In genomic region chr14:54553454-54553974, GRCm38 (mm10) we compare ENCODE assay signal across 8 mouse cellular contexts. TPM values are rescaled to one million over a fixed set of nuclear protein-coding genes. Genes with fewer than 3 reads are reported as not detected.
DNase-seq lines count a peak whose midpoint lies in the region; ATAC-seq and TF ChIP-seq lines count a peak whose summit lies in the region.

No protein-coding gene starts in this region.

- H3K36me3 ChIP-seq in lung, embryonic 14.5 days (ENCODE audit: insufficient read depth): peaks cover 24% of the 10 kb centered on the region
- no peaks in the 10 kb centered on the region for H3K36me3 ChIP-seq in hindbrain, embryonic 11.5 days (ENCODE audit: control insufficient read depth, insufficient read depth, low read length)
- H3K36me3 ChIP-seq in liver, embryonic 12.5 days: peaks cover 38% of the 10 kb centered on the region
- 0 out of 2 replicates have a peak, but pooled peaks cover 2% of the 10 kb centered on the region for H3K36me3 ChIP-seq in small intestine, adult 2 months (ENCODE audit: control insufficient read depth, insufficient read depth, low read length)

- peak overlapping the region; percentile 93 for H3K4me2 ChIP-seq in lung, embryonic 14.5 days
- peak overlapping the region; percentile 89 for H3K4me2 ChIP-seq in hindbrain, embryonic 11.5 days (replicated peaks; ENCODE audit: low read depth, low read length)
- peak overlapping the region; percentile 91 for H3K4me2 ChIP-seq in liver, embryonic 12.5 days

- H3K4me3 ChIP-seq in lung, embryonic 14.5 days (ENCODE audit: low read depth, low read length): peak overlapping the region; percentile 61
- H3K4me3 ChIP-seq in brown adipose tissue, adult 24 weeks (ENCODE audit: insufficient read depth, low read depth, low read length): peak overlapping the region; percentile 87
- peak overlapping the region; percentile 62 for H3K4me3 ChIP-seq in hindbrain, embryonic 11.5 days (ENCODE audit: low read depth, low read length)
- H3K4me3 ChIP-seq in liver, embryonic 12.5 days: peak overlapping the region; percentile 69
- H3K4me3 ChIP-seq in small intestine, adult 2 months (ENCODE audit: low read depth, low read length): peak overlapping the region; percentile 72

- WGBS in lung, embryonic 14.5 days: 2% methylated on average over 21 of the region's 21 CpGs
- 6% methylated on average over 21 of the region's 21 CpGs for WGBS in hindbrain, embryonic 11.5 days
- WGBS in liver, embryonic 12.5 days (ENCODE audit: insufficient replicate concordance): 4% methylated on average over 21 of the region's 21 CpGs
- 2% methylated on average over 21 of the region's 21 CpGs for WGBS in small intestine, adult 2 months

- no peaks in the 10 kb centered on the region for H3K27me3 ChIP-seq in lung, embryonic 14.5 days (ENCODE audit: insufficient read depth, low read length)
- no peaks in the 10 kb centered on the region for H3K27me3 ChIP-seq in hindbrain, embryonic 11.5 days (ENCODE audit: control insufficient read depth, insufficient read depth, low read length)
- H3K27me3 ChIP-seq in liver, embryonic 12.5 days (replicated peaks): peaks cover 7% of the 10 kb centered on the region; the same call in 1 of the 2 replicates
- H3K27me3 ChIP-seq in small intestine, adult 2 months (ENCODE audit: control insufficient read depth, insufficient read depth, low read length): no peaks in the 10 kb centered on the region

- no peak for TF ChIP-seq CTCF in lung, embryonic 14.5 days (IDR thresholded peaks at IDR 0.05; ENCODE audit: low read depth)
- TF ChIP-seq CTCF in small intestine, adult 2 months (IDR thresholded peaks at IDR 0.05; ENCODE audit: extremely low read depth, insufficient read length, insufficient replicate concordance, low read depth, low read length): no peak

- peak overlapping the region; percentile 82 for H3K9ac ChIP-seq in lung, embryonic 14.5 days
- H3K9ac ChIP-seq in hindbrain, embryonic 11.5 days (ENCODE audit: low read depth, low read length): peak overlapping the region; percentile 72
- H3K9ac ChIP-seq in liver, embryonic 12.5 days: peak overlapping the region; percentile 90

- peaks cover 5% of the 10 kb centered on the region; the same call in 1 of the 2 replicates for H3K4me1 ChIP-seq in lung, embryonic 14.5 days (ENCODE audit: insufficient read depth)
- no peaks in the 10 kb centered on the region for H3K4me1 ChIP-seq in brown adipose tissue, adult 24 weeks (ENCODE audit: control insufficient read depth, insufficient read depth, insufficient read length, low read length)
- H3K4me1 ChIP-seq in hindbrain, embryonic 11.5 days (replicated peaks; ENCODE audit: control insufficient read depth, insufficient read depth, low read length): 0 out of 2 replicates have a peak, but pooled peaks cover 3% of the 10 kb centered on the region
- peaks cover 24% of the 10 kb centered on the region for H3K4me1 ChIP-seq in liver, embryonic 12.5 days
- H3K4me1 ChIP-seq in small intestine, adult 2 months (ENCODE audit: control insufficient read depth, insufficient read depth, insufficient read length, low read length): peaks cover 3% of the 10 kb centered on the region

- ATAC-seq in lung, embryonic 14.5 days (ENCODE audit: insufficient read depth): 0 out of 2 replicates have a peak, but pooled peaks have one; percentile 13
- ATAC-seq in hindbrain, embryonic 11.5 days (ENCODE audit: low FRiP score): no peak
- ATAC-seq in liver, embryonic 12.5 days: no peak

- peak overlapping the region; percentile 95 for H3K27ac ChIP-seq in lung, embryonic 14.5 days (ENCODE audit: low read depth)
- H3K27ac ChIP-seq in brown adipose tissue, adult 24 weeks (replicated peaks; ENCODE audit: low read depth, low read length): no peak overlapping the region
- H3K27ac ChIP-seq in hindbrain, embryonic 11.5 days (ENCODE audit: low read depth, low read length): peak overlapping the region; percentile 84; the same call in 1 of the 2 replicates
- peak overlapping the region; percentile 99 for H3K27ac ChIP-seq in liver, embryonic 12.5 days
- H3K27ac ChIP-seq in small intestine, adult 2 months (ENCODE audit: insufficient read depth, low read depth, low read length): peak overlapping the region; percentile 69

- TF ChIP-seq POLR2A in small intestine, adult 2 months (IDR thresholded peaks at IDR 0.05; ENCODE audit: low read depth, low read length): no peak

- DNase-seq in lung, embryonic 14.5 days: peak; percentile 61
- DNase-seq in lung, postnatal 14 days: no peak
- DNase-seq in hindbrain, embryonic 11.5 days (ENCODE audit: low spot score): peak; percentile 52
- DNase-seq in left cerebral cortex, adult 8-10 months (ENCODE audit: low spot score in 2 of 2): no peak
- no peak for DNase-seq in T-cell, adult 2 months (ENCODE audit: low spot score)

- no peaks in the 10 kb centered on the region for H3K9me3 ChIP-seq in lung, embryonic 14.5 days (ENCODE audit: low read depth, low read length)
- no peaks in the 10 kb centered on the region for H3K9me3 ChIP-seq in hindbrain, embryonic 11.5 days (ENCODE audit: control insufficient read depth, low read length)
- no peaks in the 10 kb centered on the region for H3K9me3 ChIP-seq in liver, embryonic 12.5 days (replicated peaks)

RNA-seq across cellular contexts. Expression of gene Haus4, which starts 0.9 kb away (rescaled TPM):
- polyA plus RNA-seq in lung, embryonic 14.5 days (2014; fragmentation: Nextera tagmentation; extraction: Ambion mirVana): 53.0 and 60.3 TPM in 2 replicates
- polyA plus RNA-seq in brown adipose tissue, adult 24 weeks (2012; ENCODE audit: insufficient read depth, insufficient read length, missing spikeins): 4.1 and 6.8 TPM in 2 replicates
- polyA plus RNA-seq in hindbrain, embryonic 11.5 days (2014; fragmentation: Nextera tagmentation; extraction: Ambion mirVana): 34.8 and 35.7 TPM in 2 replicates
- polyA plus RNA-seq in liver, embryonic 12.5 days (2016; fragmentation: Nextera tagmentation; extraction: Ambion mirVana): 49.3 and 52.0 TPM in 2 replicates
- 4.7 and 11.8 TPM in 2 replicates for polyA plus RNA-seq in small intestine, adult 2 months (2012; rRNA removed)
- 1 to 10 TPM; 3.0 to 4.7 (median 3.4) TPM for total RNA-seq in left cerebral cortex, adult 8-10 months (2022)

RNA-seq across cellular contexts. Expression of gene Ajuba, which starts 23.8 kb away (rescaled TPM):
- 37.8 and 43.6 TPM in 2 replicates for polyA plus RNA-seq in lung, embryonic 14.5 days (2014; fragmentation: Nextera tagmentation; extraction: Ambion mirVana)
- 3.1 and 5.6 TPM in 2 replicates for polyA plus RNA-seq in brown adipose tissue, adult 24 weeks (2012; ENCODE audit: insufficient read depth, insufficient read length, missing spikeins)
- 23.2 and 29.4 TPM in 2 replicates for polyA plus RNA-seq in hindbrain, embryonic 11.5 days (2014; fragmentation: Nextera tagmentation; extraction: Ambion mirVana)
- 10.4 and 12.7 TPM in 2 replicates for polyA plus RNA-seq in liver, embryonic 12.5 days (2016; fragmentation: Nextera tagmentation; extraction: Ambion mirVana)
- polyA plus RNA-seq in small intestine, adult 2 months (2012; rRNA removed): 2.6 and 3.0 TPM in 2 replicates
- 1 to 10 TPM; 1.3 to 2.4 (median 1.7) TPM for total RNA-seq in left cerebral cortex, adult 8-10 months (2022)

RNA-seq across cellular contexts. Expression of gene Prmt5, which starts 36.2 kb away (rescaled TPM):
- polyA plus RNA-seq in lung, embryonic 14.5 days (2014; fragmentation: Nextera tagmentation; extraction: Ambion mirVana): 88.2 and 96.5 TPM in 2 replicates
- 20.4 and 25.8 TPM in 2 replicates for polyA plus RNA-seq in brown adipose tissue, adult 24 weeks (2012; ENCODE audit: insufficient read depth, insufficient read length, missing spikeins)
- 115 and 120 TPM in 2 replicates for polyA plus RNA-seq in hindbrain, embryonic 11.5 days (2014; fragmentation: Nextera tagmentation; extraction: Ambion mirVana)
- polyA plus RNA-seq in liver, embryonic 12.5 days (2016; fragmentation: Nextera tagmentation; extraction: Ambion mirVana): 60.6 and 61.1 TPM in 2 replicates
- polyA plus RNA-seq in small intestine, adult 2 months (2012; rRNA removed): 5.8 and 9.8 TPM in 2 replicates
- total RNA-seq in left cerebral cortex, adult 8-10 months (2022): 10 to 100 TPM; 50.0 to 58.5 (median 55.0) TPM

RNA-seq across cellular contexts. Expression of gene 4931414P19Rik, which starts 52.3 kb away (rescaled TPM):
- 8.3 and 9.4 TPM in 2 replicates for polyA plus RNA-seq in lung, embryonic 14.5 days (2014; fragmentation: Nextera tagmentation; extraction: Ambion mirVana)
- polyA plus RNA-seq in brown adipose tissue, adult 24 weeks (2012; ENCODE audit: insufficient read depth, insufficient read length, missing spikeins): 2.6 and 5.2 TPM in 2 replicates
- polyA plus RNA-seq in hindbrain, embryonic 11.5 days (2014; fragmentation: Nextera tagmentation; extraction: Ambion mirVana): 6.2 and 6.9 TPM in 2 replicates
- polyA plus RNA-seq in liver, embryonic 12.5 days (2016; fragmentation: Nextera tagmentation; extraction: Ambion mirVana): 3.7 and 4.1 TPM in 2 replicates
- 2.3 and 5.6 TPM in 2 replicates for polyA plus RNA-seq in small intestine, adult 2 months (2012; rRNA removed)
- 1 to 10 TPM; 4.7 to 6.3 (median 5.7) TPM for total RNA-seq in left cerebral cortex, adult 8-10 months (2022)

Comparison
In these comparisons a context has a peak if more than half of its experiments do, and no peak if none do; other contexts are left out.
1. DNase-seq: peak in lung, embryonic 14.5 days (single experiment) and hindbrain, embryonic 11.5 days (single experiment); none in lung, postnatal 14 days (single experiment), left cerebral cortex, adult 8-10 months (0 of 2) and T-cell, adult 2 months (single experiment).
2. Peak in every context shown above with its lines, with median percentiles within 50 percentile points of each other: H3K4me2 ChIP-seq, H3K4me3 ChIP-seq and H3K9ac ChIP-seq.